Mouse (Mus musculus) spleen, adult 18-20 months (tissue): ENCODE measurements around the gene Scgb1b30.
"Not testable (repeated sequence)": the region's sequence is repeated elsewhere in the genome, so short reads cannot be mapped to it uniquely, and the experiment has no call there.

Source experiments
- DNase-seq, 2 experiments: peaks; one replicate each; pipeline ENCODE4 v3.0.0; 2022; ENCODE audit warnings: mixed read lengths in 2 of 2

Gene Scgb1b30

GRCm38 (mm10) chr7:34094911-34095481, at the start of gene Scgb1b30:
Gene Scgb1b30 (plus strand): TSS chr7:34095431.
- no peak for DNase-seq

GRCm38 (mm10) chr7:34068132-34068531, 27.1 kb upstream of the Scgb1b30 start:
- DNase-seq = not testable (repeated sequence)

DNA sequence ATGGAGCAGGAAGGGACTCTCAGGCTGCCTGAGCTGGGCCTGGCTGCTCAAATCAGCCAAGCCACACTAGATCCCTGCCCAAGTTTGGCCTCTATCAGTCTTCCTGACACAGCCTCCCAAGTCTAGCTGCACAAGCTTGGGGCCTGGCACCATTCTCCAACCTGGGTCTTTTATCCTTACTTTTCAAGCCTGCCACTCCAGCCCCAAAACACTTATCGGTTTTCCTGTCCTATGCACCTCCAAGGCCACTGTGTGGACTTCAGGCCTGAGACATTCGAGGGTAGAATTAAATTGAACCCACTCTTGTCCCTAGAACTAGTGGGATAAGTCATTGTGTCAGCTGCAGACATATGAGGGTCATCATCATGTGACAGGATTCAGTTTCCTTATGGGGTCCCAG, 4.8 kb downstream of the Scgb1b30 start:
- no peak for DNase-seq

DNA sequence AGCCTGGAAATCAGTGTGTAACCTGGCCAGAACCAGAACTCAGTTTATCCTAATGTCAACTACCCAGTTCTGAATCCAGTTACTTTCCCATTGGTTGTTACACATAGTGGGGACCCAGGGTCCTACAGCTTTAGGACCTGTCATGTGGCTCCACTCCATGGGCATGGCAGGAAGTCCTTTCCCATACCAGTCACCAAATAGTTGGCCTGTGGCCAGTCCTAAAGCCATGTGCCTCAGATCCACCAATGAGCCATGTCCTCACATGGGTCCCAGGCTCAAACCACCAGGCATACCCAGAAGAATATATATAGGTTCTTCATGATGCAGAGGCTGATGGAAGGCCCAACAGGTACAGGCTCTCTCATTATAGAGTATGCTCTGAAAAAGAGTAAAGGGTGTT, 6.0 kb downstream of the Scgb1b30 start:
- DNase-seq = no peak

DNA sequence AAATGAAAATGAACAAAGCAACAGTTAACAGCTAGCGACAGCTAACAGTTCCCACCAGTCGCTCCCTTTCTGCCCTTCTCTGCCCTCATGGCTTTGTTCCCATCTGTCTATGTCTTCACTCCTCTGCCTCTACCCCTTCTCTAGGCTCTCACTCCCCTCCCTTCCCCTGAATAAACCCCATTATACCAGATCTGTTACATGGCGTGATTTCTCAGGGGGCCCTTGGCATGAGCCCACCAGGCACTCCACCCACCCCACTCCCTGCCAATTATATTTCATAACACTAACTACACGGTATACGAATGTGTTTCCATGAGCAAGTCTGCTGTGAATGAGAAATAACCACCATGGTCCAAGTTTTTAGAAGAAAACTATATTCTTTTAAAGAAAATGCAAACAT, 14.0 kb downstream of the Scgb1b30 start:
- no peak for DNase-seq

DNA sequence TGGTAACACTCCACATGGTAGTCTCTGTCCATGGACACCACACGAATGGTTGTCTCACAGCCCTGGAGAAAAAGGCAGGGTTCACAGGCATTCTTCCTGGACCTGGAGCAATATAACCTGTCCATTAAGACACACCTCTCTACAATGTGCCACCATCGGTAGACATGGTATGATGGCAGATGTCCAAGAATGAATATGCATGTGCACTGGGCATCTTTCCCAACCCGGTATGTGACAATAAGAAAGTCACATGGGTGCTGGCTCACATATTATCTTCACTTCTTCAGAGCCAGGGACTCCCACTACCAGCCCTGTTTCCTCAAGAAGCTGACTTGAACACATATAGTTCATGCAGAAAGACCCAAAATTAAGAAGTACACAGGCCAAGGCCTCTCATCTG, 21.4 kb downstream of the Scgb1b30 start:
- DNase-seq = no peak

DNA sequence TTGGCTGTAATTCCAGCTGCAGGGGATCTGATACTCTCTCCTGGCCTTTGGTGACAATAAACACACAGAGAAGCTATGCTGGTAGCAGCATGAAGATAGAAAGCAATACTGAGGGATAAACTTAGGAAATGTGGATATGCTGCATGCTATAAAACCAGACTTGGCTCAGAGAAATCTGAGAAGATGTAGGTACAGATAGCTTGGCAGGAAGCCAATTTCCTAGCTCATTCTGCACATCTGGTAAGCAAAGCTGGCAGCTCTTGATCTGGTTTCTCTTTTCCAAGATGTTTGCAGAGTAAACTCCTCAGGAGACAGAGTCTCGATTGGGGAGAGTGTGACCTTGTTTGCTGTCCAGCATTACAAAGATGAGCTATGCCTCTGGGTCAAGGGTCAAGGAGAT, 25.4 kb downstream of the Scgb1b30 start:
- DNase-seq = not testable (repeated sequence)

DNA sequence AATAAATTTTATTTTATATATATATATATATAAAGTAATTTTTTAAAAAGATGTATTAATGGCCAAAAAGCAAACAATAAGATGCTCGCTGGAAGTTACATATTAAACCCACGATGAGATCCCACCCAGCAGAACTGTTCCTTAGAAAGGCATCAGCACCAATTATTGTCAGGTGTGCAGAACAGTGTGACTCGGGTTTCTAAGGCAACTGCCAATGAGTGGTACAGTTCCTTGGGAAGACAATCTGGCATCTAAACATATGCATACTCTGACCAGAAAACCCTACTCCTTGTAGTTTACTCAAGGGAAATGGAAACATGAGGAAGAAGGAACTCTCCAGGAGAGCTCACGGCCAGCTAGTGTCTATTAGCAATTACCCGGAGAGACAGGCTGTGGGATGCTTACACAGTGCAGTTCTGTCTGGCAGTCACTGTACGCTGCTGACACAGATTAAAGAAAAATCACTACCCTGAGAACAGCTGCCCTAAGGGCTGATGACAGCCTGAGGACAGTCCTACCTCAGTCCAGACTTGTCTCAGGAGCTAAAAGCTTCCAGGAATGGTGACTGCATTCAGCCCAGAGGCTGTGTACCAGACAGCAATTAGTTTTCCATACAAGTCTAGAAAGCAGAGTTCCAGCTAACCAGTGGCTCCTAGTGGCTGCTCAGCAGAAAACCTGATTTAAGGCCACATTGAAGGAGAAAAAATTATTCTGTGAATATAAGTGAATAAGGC, 27.9 kb downstream of the Scgb1b30 start:
- DNase-seq = no peak

DNA sequence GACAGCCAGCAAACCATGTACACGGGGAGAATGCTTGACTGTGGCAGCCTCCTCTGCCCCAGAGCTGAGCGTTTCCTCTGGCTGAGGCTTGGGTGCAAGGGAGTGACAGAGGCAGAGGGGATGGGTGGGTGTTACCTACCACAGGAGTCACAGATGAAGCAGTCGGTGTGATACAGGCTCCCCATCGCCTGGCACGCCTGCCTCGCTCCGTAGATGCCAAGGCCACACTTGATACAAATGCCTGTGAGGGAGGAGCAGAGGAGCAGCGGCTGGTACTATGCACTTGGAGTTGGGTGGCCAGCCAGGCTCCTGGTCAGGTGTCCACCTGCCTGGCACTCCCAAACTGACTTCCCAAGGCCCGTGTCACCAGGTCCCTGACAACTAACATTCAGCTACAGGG, 30.1 kb downstream of the Scgb1b30 start:
- no peak for DNase-seq

GRCm38 (mm10) chr7:34126291-34126690, 31.1 kb downstream of the Scgb1b30 start:
- DNase-seq = no peak

DNA sequence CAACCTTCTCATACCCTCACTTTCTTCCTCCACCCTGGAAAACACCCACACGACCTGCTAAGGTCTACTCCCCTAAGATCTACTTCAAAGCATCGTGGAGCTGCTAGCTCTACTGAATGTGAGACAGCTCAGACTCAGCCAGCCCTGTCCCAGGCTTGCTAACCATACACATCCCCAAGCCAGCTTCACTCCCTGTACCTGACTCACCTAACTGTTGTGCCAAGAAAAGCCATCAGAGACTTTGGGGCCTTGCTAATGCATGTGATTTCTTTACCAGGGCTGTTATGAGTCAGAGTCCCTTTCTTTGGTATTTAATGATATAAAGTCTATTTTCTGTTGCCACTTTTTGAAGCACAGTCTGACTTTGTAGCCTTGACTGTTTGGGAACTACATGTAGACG, 35.9 kb downstream of the Scgb1b30 start:
- no peak for DNase-seq

- DNase-seq = no peak
Observed at GRCm38 (mm10) chr7:34131959-34132354, 36.7 kb downstream of the Scgb1b30 start.

- DNase-seq = no peak
Observed at GRCm38 (mm10) chr7:34132355-34133079, 37.3 kb downstream of the Scgb1b30 start.

GRCm38 (mm10) chr7:34133117-34133762, 38.0 kb downstream of the Scgb1b30 start, which contains the start of gene Wtip:
Gene Wtip (minus strand): TSS chr7:34133268.
- DNase-seq = peak in 1 of 2 experiments; percentile 16

GRCm38 (mm10) chr7:34134336-34134735, 39.1 kb downstream of the Scgb1b30 start:
- no peak for DNase-seq

DNA sequence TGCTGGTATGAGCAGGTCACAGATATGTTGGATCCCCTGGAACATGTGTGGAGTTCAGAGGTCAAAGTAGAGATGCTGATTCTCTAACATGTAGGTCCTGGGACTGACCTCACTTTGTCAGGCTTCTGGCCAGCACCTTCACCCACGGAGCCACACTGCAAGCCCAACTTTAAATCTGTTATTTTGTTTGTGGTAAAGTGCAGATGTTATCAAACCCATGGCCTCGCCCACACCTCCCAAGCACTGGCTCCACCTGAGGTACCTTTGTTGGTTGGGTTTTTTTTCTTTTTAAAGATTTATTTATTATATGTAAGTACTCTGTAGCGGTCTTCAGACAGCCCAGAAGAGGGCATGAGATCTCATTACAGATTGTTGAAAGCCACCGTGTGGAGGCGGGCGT, 44.3 kb downstream of the Scgb1b30 start:
- no peak for DNase-seq

- no peak for DNase-seq
Observed at GRCm38 (mm10) chr7:34141123-34141522, 45.9 kb downstream of the Scgb1b30 start.

- DNase-seq = no peak
Observed at GRCm38 (mm10) chr7:34147193-34147592, 52.0 kb downstream of the Scgb1b30 start.
